Mouse (Mus musculus) lung, embryonic 15.5 days (tissue): ENCODE data around the gene Dhx8. TPM values are rescaled to one million over a fixed set of nuclear protein-coding genes. Genes with fewer than 3 reads are reported as not detected.

Experiments used
- ATAC-seq: fragments of 200-750 bp; cut with Nextera tagmentation; 2 replicates; pipeline ENCODE4 v1.8.0; 2017; ENCODE audit warnings: moderate number of reproducible peaks, borderline replicate concordance; ENCODE audit not compliant: low FRiP score, low TSS enrichment; ENCODE audit errors: extremely low read depth
- H3K27ac ChIP-seq: fragments of 300-500 bp; sonication (generic); 2 replicates; pipeline ENCODE4 v1.5.1; 2015; ENCODE audit warnings: moderate library complexity, mild to moderate bottlenecking, inconsistent platforms
- H3K27me3 ChIP-seq: fragments of 300-500 bp; sonication (generic); 2 replicates; pipeline ENCODE4 v1.6.1; 2015; ENCODE audit warnings: inconsistent platforms
- H3K36me3 ChIP-seq: fragments of 300-500 bp; sonication (generic); 2 replicates; pipeline ENCODE4 v1.6.1; 2015; ENCODE audit warnings: inconsistent platforms
- H3K4me1 ChIP-seq: fragments of 300-500 bp; sonication (generic); 2 replicates; pipeline ENCODE4 v1.6.1; 2015; ENCODE audit warnings: inconsistent platforms
- H3K4me2 ChIP-seq: fragments of 300-500 bp; sonication (generic); 2 replicates; pipeline ENCODE4 v1.6.1; 2015; ENCODE audit warnings: inconsistent platforms, mild to moderate bottlenecking, moderate library complexity
- H3K4me3 ChIP-seq: fragments of 300-500 bp; sonication (generic); 2 replicates; pipeline ENCODE4 v1.5.1; 2015; ENCODE audit warnings: mild to moderate bottlenecking, inconsistent platforms
- H3K9ac ChIP-seq: fragments of 300-500 bp; sonication (generic); 2 replicates; pipeline ENCODE4 v1.6.1; 2015; ENCODE audit warnings: inconsistent platforms
- H3K9me3 ChIP-seq: fragments of 300-500 bp; sonication (generic); 2 replicates; pipeline ENCODE4 v1.6.1; 2016; ENCODE audit warnings: inconsistent platforms
- WGBS: fragments of 180-500 bp; shearing (Covaris S2); methylation state at CpG from one replicate; pipeline ENCODE4 v1.1.7; 2015; 5-methylcytosine and 5-hydroxymethylcytosine counted together
- polyA plus RNA-seq: library from polyadenylated mRNA; unstranded; fragments of >200 nt; fragmentation: Nextera tagmentation; extraction: Ambion mirVana; gene quantifications from 2 replicates; pipeline ENCODE4 v1.2.1, GENCODE M21; 2015

Dhx8 gene
- 29.0 and 31.2 TPM in 2 replicates for polyA plus RNA-seq

DNA sequence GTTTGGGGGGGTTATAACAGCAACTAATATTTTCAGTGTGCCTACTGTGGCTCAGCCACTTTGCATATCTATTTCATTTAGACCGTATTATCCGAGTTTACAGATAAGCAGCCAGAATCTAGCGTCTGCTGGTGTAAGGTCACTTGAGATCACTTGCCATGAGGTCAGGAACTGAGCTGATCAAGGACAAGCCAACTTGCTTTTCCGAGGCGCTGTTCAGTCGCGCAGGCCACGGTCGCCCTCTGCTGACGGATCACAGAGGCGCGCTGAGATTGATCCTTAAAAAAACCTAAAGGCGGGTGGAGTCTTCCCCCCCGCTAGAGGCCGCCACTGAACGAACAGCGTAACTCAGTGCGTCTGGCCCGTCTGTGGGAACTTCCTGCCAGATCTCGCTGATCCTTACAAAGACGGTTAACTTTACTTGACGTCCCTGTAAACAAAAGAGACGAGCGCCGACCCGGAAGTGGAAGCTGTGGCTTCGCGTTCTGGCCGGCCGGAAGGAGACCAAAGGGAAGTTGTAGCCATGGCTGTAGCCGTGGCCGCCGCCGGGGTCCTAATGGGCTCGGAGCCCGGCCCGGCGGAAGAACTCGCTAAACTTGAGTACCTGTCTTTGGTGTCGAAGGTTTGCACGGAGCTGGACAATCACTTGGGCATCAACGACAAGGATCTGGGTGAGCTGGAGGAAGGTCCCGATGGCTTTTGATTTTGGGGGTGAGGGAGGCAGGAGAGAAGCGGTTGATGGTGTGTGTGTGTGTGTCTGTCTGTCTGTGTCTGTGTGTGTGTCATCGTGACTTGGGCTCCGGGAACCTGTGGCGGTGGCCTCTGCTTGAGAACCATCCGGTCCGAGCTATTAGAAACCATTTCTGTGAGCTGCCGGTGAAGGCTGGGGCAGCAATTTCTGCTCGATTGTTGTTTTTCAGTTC lies at the start of gene Dhx8:
Gene Dhx8 (plus strand): TSS at position 402 of the 923 bp plus-strand sequence.
- WGBS = under 1% methylated on average over 51 of the region's 51 CpGs
- peak within 1 kb of the TSS; percentile 73 for H3K9ac ChIP-seq
- H3K27me3 ChIP-seq = no peaks in the 10 kb centered on the region
- no peaks in the 10 kb centered on the region for H3K9me3 ChIP-seq
- peak within 1 kb of the TSS; percentile 82 for H3K4me3 ChIP-seq
- H3K4me1 ChIP-seq = peaks cover 9% of the 10 kb centered on the region
- H3K36me3 ChIP-seq = peaks cover 26% of the 10 kb centered on the region
- H3K27ac ChIP-seq = peak within 1 kb of the TSS; percentile 53
- peak within 1 kb of the TSS; percentile 63 for H3K4me2 ChIP-seq
- ATAC-seq = peak; percentile 97

DNA sequence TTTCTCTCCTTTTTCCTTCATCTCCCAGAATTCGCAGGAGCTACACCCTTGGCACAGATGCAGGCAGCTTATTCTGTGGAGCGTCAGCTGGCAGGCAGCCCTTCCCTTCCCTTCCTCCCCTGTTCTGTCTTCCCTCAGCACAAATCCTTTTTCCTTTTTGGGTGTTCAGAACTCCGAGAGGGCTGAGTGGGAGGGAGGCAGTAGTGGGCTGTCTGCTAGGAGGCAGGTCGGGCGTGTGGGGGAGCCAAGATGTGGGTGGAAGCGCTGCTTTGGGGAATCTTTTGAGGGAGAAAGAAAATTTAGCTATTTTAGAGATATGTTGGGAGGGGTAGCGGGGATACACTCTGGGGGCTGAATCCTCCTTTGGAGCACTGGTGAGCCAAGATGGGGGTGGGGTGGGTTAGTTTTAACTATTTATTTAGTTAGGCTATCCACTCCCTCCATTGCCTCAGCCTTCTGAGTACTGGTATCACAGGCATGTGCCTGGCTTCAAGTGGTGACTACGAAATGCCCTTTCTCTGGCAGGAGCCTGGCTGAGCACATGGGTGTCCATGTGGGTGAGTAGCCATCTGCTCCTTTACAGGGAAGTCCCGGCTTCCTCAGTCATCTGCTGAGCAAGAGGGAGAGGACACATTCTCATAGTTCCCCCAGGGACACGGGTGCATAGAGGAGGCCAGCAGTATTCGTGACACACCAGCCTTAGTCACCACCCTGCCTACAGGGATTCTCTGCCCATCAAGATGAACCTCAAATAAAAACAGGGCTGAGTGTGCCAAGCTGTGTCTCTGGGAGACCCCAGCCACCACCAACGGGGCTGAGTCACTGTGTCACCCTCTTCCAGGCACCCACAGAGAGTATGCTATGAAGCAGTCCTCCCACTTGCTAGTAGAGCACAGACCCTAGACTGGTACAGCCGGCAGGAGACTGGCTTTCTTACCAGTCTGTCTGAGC lies 45.1 kb upstream of the Dhx8 start:
- Histone ChIP-seq H3K4me3 (no peak overlapping the region), H3K9ac (no peak overlapping the region), H3K4me2 (peak overlapping the region; percentile 23), H3K27ac (peak overlapping the region; percentile 66), H3K36me3 (no peaks in the 10 kb centered on the region), H3K27me3 (no peaks in the 10 kb centered on the region), H3K4me1 (peaks cover 13% of the 10 kb centered on the region), H3K9me3 (no peaks in the 10 kb centered on the region)
- 41% methylated on average over 13 of the region's 13 CpGs for WGBS
- peak; percentile 67 for ATAC-seq

DNA sequence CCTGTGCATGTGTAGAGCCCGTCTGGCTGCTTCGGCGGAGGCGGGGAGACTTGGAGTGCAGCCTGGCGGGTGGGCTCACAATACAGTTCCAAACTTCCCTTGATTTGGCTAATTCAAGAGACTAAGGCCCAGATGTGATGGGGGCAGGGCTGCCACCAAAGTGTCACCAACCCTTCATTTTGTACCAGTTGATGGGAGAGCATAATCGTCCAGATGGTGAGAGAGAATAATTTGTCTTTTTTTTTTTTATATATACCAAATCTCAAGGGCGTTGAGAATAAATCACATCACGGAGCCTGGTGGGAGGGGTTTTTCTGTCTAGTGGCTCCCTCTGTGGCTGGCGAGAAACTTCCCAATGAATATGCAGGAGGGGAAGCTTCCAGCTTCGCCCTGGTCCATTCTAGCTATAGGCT lies 43.0 kb upstream of the Dhx8 start:
- no peaks in the 10 kb centered on the region for H3K9me3 ChIP-seq
- H3K27me3 ChIP-seq = no peaks in the 10 kb centered on the region
- no peak overlapping the region for H3K4me3 ChIP-seq
- no peaks in the 10 kb centered on the region for H3K36me3 ChIP-seq
- WGBS = 54% methylated on average over 10 of the region's 10 CpGs
- no peak overlapping the region for H3K4me2 ChIP-seq
- ATAC-seq = no peak
- peaks cover 13% of the 10 kb centered on the region for H3K4me1 ChIP-seq
- H3K27ac ChIP-seq = no peak overlapping the region
- H3K9ac ChIP-seq = no peak overlapping the region

DNA sequence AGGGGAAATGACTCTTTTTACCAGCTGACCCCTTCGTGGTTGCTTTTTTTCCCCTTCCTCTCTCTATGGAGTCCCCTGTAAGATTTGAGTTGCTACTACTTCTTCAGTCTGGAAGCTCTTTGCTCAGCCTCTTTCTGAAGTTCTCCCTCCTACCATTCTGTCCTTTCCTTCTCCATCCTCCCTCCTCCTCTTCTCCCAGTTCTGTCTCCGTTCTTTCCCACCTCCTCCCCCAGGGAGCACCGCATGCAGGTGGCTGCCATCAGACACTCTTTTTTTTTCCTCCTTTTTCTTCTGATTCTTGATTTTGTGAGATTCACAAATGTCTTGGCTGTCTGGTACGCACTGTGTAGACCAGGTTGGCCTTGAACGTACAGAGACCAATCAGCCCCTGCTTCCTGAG lies 42.4 kb upstream of the Dhx8 start:
- Histone ChIP-seq H3K27me3 (no peaks in the 10 kb centered on the region), H3K4me3 (no peak overlapping the region), H3K9me3 (no peaks in the 10 kb centered on the region), H3K27ac (no peak overlapping the region), H3K9ac (no peak overlapping the region), H3K4me2 (no peak overlapping the region), H3K4me1 (peaks cover 16% of the 10 kb centered on the region), H3K36me3 (no peaks in the 10 kb centered on the region)
- WGBS = 77% methylated on average over 5 of the region's 5 CpGs
- no peak for ATAC-seq

DNA sequence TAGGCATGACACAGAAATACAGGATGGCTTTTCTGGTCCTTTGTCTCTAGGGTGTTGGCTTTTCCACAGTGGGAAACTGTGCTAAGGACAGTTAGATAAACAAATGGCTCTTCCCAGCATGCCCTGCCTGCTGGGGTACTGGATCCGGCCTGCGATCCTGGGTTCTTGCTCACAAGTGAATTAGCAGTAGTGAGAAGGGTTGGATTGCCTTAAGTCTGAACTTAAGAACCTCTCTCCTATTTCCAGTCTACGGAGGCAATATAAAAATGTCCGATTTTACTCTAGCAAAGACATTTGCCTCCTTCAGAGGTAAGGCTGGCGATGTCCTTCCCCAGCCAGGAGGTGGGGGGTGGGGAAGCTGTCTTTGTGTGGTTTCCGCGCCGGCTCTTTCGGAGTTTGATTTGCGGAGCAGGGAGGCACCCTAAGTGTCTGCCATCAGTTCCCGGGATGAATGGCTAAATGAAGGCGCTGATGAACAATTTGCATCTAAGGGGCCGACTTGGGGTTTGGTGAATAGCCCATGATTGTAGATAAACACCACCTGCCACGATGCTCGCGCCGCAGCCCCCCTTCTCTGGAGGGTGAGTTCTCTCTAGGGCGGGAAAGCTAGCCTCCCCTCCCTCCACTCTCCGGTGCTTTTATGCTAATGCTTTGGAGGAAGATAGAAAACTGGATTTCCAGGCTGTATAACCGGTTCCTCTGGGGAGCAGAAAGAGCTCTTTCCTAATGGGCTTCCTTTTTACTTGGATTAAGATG lies 36.6 kb upstream of the Dhx8 start:
- Histone ChIP-seq H3K36me3 (no peaks in the 10 kb centered on the region), H3K27me3 (no peaks in the 10 kb centered on the region), H3K9me3 (no peaks in the 10 kb centered on the region), H3K4me3 (peak overlapping the region; percentile 30), H3K27ac (peak overlapping the region; percentile 70), H3K4me2 (peak overlapping the region; percentile 53), H3K9ac (peak overlapping the region; percentile 22; the same call in 1 of the 2 replicates), H3K4me1 (peaks cover 33% of the 10 kb centered on the region)
- ATAC-seq = no peak
- WGBS = 4% methylated on average over 20 of the region's 20 CpGs

DNA sequence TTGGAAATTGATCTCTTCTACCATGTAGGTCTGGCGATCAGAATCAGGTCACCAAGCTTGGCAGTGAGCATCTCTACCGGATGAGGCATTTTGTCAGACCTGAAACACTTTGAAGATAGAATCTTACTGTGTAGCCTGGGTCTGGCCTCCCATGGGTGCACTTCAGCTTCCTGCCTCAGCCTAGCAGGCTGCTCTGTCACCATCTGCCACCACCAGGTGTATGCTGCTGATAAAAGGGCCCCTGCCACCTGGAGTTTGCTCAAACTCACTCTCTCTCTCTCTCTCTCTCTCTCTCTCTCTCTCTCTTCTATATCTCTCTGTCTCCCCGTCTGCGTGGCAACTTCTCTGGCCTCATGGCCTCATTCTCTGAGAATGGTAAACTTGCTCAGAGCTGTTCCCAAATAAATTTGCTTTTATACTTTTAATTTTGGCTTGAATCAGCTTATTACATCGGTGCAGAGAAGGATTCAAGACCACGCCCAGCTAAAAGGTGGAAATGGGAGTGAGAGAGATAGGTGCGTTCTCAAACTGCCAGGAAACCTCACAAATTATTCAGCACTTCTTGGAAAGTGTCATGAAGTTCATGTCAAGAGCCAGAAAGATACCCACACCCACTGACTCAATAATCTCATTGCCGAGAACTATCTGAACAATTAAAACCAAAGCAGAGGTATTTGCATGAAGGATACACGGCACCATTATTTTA lies 35.4 kb upstream of the Dhx8 start:
- no peak for ATAC-seq
- no peak overlapping the region for H3K4me2 ChIP-seq

DNA sequence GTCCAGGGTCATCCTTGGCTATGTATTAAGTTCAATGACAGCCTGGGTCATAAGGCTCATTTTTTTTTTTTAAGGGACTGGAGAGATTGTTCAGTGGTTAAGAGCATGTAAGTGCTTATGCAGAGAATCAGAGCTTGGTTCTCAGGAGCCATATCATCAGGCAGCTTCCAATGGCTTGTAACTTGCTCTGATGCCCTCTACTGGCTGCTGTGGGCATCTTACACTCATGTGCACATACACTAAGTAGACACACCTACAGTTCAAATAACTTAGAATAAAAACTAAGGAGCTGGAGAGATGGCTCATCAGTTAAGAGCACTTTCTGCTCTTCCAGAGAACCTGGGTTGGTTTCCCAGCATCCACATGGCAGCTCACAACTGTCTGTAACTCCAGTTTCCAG lies 34.6 kb upstream of the Dhx8 start:
- no peaks in the 10 kb centered on the region for H3K9me3 ChIP-seq
- no peak overlapping the region for H3K9ac ChIP-seq
- ATAC-seq = no peak
- no peak overlapping the region for H3K4me3 ChIP-seq
- H3K4me1 ChIP-seq = peaks cover 33% of the 10 kb centered on the region
- no peak overlapping the region for H3K27ac ChIP-seq
- no peaks in the 10 kb centered on the region for H3K36me3 ChIP-seq
- H3K27me3 ChIP-seq = no peaks in the 10 kb centered on the region
- H3K4me2 ChIP-seq = no peak overlapping the region

More for the DNA sequence above, 35.4 kb upstream of the Dhx8 start:
- Histone ChIP-seq H3K9ac (no peak overlapping the region), H3K27ac (peak overlapping the region; percentile 70), H3K9me3 (no peaks in the 10 kb centered on the region), H3K4me3 (no peak overlapping the region), H3K4me1 (peaks cover 33% of the 10 kb centered on the region), H3K36me3 (no peaks in the 10 kb centered on the region), H3K27me3 (no peaks in the 10 kb centered on the region)
- 88% methylated on average over 9 of the region's 9 CpGs for WGBS

DNA sequence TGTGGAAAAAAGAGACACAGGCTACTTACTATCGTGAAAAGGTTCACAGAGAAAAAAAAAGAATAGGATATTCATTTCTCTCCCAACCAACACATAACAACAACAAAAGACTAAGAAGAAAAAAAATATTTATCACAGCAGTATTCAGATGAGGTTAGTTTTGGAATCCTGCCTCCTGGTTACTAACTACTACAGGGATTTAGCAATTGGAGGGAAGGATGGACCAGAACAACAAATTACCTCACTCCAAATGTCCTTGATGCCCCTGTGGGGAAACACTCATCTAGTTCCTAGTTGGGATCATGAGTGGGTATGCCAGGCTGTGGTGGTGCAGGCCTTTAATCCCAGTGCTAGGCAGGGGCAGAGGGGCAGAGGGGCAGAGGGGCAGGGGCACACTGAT lies 33.2 kb upstream of the Dhx8 start:
- Histone ChIP-seq H3K9me3 (no peaks in the 10 kb centered on the region), H3K9ac (no peak overlapping the region), H3K27ac (no peak overlapping the region), H3K27me3 (no peaks in the 10 kb centered on the region), H3K4me1 (peaks cover 41% of the 10 kb centered on the region), H3K36me3 (no peaks in the 10 kb centered on the region), H3K4me3 (no peak overlapping the region), H3K4me2 (no peak overlapping the region)
- no peak for ATAC-seq
- WGBS = 75% methylated on average over 1 of the region's 1 CpGs

DNA sequence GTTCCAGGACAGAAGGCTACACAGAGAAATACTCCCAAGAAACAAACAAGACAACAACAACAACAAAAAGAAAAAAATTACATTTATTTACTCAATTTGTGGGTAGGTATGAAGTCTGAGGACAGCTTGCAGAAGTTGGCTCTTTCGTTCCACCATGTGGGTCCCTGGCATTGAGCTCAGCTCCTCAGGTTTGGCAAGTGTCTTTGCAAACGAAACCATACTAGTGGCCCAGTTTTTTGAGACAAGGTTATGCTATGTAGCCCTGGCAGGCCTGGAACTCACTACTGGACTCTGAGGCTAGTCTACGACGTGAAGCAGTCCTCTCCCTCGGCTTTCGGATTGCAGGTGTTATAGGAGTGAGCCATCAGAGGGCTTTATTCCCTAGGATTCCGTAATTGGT lies 32.7 kb upstream of the Dhx8 start:
- Histone ChIP-seq H3K9me3 (no peaks in the 10 kb centered on the region), H3K9ac (no peak overlapping the region), H3K27ac (no peak overlapping the region), H3K27me3 (no peaks in the 10 kb centered on the region), H3K4me2 (no peak overlapping the region), H3K4me1 (peaks cover 41% of the 10 kb centered on the region), H3K36me3 (no peaks in the 10 kb centered on the region), H3K4me3 (no peak overlapping the region)
- ATAC-seq = no peak
- WGBS = 48% methylated on average over 7 of the region's 7 CpGs

DNA sequence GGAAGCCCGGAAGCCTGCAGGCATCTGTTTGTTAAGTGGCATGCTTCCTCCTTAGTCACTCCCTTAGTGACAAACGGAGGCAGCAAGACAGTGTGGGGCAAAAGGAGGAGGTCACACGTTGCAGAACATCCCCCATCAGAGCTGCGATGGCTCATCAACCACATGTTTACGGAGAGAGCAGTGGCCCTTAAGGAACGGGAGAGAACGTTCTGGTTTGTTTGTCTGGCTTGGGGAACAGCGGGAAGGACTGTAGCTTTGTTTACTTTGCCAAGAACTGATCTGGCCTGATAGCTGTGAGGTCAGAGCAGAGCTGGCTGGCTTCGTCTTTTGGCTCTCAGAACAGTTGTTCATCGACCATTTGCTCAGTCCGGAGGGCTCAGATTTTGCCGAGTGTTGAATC lies 32.3 kb upstream of the Dhx8 start:
- ATAC-seq = peak; percentile 14; the same call in 1 of the 2 replicates
- Histone ChIP-seq H3K4me1 (peaks cover 38% of the 10 kb centered on the region), H3K9ac (no peak overlapping the region), H3K36me3 (no peaks in the 10 kb centered on the region), H3K4me2 (peak overlapping the region; percentile 17), H3K27me3 (no peaks in the 10 kb centered on the region), H3K4me3 (no peak overlapping the region), H3K27ac (peak overlapping the region; percentile 11; the same call in 1 of the 2 replicates), H3K9me3 (no peaks in the 10 kb centered on the region)
- WGBS = 4% methylated on average over 12 of the region's 12 CpGs

DNA sequence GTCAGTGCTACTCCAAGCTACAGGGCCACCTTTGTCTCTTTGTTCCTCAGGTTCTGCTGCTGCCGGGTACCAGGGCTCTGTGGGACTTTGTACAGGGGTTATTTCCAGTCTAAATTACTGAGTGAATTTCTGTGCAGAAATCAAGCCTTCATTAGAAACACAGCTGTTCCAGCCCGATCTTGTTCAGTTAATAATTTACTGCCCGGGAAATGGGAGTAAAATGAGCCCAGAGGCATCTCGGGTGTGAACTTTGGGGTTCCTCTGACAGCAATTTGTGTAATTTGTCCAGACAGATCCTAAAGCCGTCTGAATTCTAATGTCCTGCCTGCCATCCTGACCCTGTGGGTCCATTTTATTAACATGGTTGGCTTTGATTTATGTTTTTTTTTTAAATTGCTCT lies 28.6 kb upstream of the Dhx8 start:
- WGBS = 35% methylated on average over 5 of the region's 5 CpGs
- Histone ChIP-seq H3K4me2 (no peak overlapping the region), H3K36me3 (no peaks in the 10 kb centered on the region), H3K27me3 (no peaks in the 10 kb centered on the region), H3K27ac (no peak overlapping the region), H3K4me3 (no peak overlapping the region), H3K9me3 (no peaks in the 10 kb centered on the region), H3K9ac (no peak overlapping the region), H3K4me1 (peaks cover 19% of the 10 kb centered on the region)
- no peak for ATAC-seq
